Mouse (Mus musculus): ENCODE measurements at regions not wholly inside any gene's neighbourhood (a gene's known extent, or its start where the extent isn't known, plus 50 kb on each side); places are given as distances from the start of the nearest gene placed in this dataset.

DNA sequence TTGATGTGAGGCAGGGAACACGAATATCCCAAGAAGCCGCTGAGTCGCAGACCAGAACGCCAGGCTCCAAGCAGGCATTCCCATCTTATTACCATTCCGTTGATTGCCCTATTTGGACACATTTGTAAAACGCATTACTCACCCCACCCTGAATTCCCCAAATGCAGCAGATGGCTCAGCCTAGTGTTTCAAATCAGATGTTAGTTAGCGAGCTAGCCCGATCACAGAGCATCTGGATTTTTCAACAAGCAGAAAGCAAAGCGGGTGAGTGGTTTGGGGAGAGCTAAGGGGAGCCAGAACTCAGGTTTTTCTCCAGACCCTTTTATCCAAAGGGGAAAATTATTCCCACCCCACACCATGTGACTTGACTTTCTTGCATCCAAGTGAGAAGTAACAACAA is 273.2 kb downstream of the Rwdd3 start:
- TF ChIP-seq MYOD1 (IDR thresholded peaks at IDR 0.05; ENCODE audit: control insufficient read depth, insufficient read length, low read depth) (no peak), MYOG (IDR thresholded peaks at IDR 0.05; ENCODE audit: control insufficient read depth, extremely low read depth, insufficient read length) (no peak), CTCF (IDR thresholded peaks at IDR 0.05; ENCODE audit: control insufficient read depth, insufficient read depth, insufficient read length) (no peak), MAX (IDR thresholded peaks at IDR 0.05) (no peak)

Data from C2C12 (cell line).